Mouse (Mus musculus) kidney, embryonic 16.5 days (tissue): Measurements from ENCODE around the gene Gm10842. TPM values are rescaled to one million over a fixed set of nuclear protein-coding genes. Genes with fewer than 3 reads are reported as not detected.
A peak's percentile ranks its signal among the peaks of the same experiment; 100 is the strongest.

Source experiments
- ATAC-seq: fragments of 200-750 bp; cut with Nextera tagmentation; 2 replicates; pipeline ENCODE4 v1.8.0; 2017; ENCODE audit warnings: moderate TSS enrichment; ENCODE audit not compliant: low FRiP score, low TSS enrichment
- H3K27ac ChIP-seq: fragments of 300-500 bp; sonication (generic); 2 replicates; pipeline ENCODE4 v1.5.1; 2014; ENCODE audit warnings: low read length
- H3K27me3 ChIP-seq: fragments of 300-500 bp; sonication (generic); 2 replicates; pipeline ENCODE4 v1.6.1; 2014; ENCODE audit warnings: low read length, control low read depth, mixed read lengths; ENCODE audit not compliant: insufficient read depth
- H3K36me3 ChIP-seq: fragments of 300-500 bp; sonication (generic); 2 replicates; pipeline ENCODE4 v1.6.1; 2014; ENCODE audit warnings: low read length, control low read depth, mixed read lengths; ENCODE audit not compliant: insufficient read depth
- H3K4me1 ChIP-seq: fragments of 300-500 bp; sonication (generic); 2 replicates; pipeline ENCODE4 v1.6.1; 2014; ENCODE audit warnings: low read length, control low read depth, mixed read lengths; ENCODE audit not compliant: insufficient read depth
- H3K4me2 ChIP-seq: fragments of 300-500 bp; sonication (generic); replicated peaks from 2 replicates; pipeline ENCODE4 v1.6.1; 2014; ENCODE audit warnings: low read depth, low read length
- H3K4me3 ChIP-seq: fragments of 300-500 bp; sonication (generic); 2 replicates; pipeline ENCODE4 v1.5.1; 2014; ENCODE audit warnings: mild to moderate bottlenecking, low read length
- H3K9ac ChIP-seq: fragments of 300-500 bp; sonication (generic); replicated peaks from 2 replicates; pipeline ENCODE4 v1.6.1; 2014; ENCODE audit warnings: low read length
- H3K9me3 ChIP-seq: fragments of 300-500 bp; sonication (generic); 2 replicates; pipeline ENCODE4 v1.6.1; 2016; ENCODE audit warnings: low read length, control low read depth
- WGBS: fragments of 180-500 bp; shearing (Covaris S2); extraction: QIAGEN DNeasy Blood & Tissue Kit; methylation state at CpG from one replicate; pipeline ENCODE4 v1.1.7; 2014; 5-methylcytosine and 5-hydroxymethylcytosine counted together
- polyA plus RNA-seq: library from polyadenylated mRNA; unstranded; fragments of >200 nt; fragmentation: Nextera tagmentation; extraction: Ambion mirVana; gene quantifications from 2 replicates; pipeline ENCODE4 v1.2.1, GENCODE M21; 2015

Gene Gm10842
- polyA plus RNA-seq, 1 experiment from 2014 or later = not detected

DNA sequence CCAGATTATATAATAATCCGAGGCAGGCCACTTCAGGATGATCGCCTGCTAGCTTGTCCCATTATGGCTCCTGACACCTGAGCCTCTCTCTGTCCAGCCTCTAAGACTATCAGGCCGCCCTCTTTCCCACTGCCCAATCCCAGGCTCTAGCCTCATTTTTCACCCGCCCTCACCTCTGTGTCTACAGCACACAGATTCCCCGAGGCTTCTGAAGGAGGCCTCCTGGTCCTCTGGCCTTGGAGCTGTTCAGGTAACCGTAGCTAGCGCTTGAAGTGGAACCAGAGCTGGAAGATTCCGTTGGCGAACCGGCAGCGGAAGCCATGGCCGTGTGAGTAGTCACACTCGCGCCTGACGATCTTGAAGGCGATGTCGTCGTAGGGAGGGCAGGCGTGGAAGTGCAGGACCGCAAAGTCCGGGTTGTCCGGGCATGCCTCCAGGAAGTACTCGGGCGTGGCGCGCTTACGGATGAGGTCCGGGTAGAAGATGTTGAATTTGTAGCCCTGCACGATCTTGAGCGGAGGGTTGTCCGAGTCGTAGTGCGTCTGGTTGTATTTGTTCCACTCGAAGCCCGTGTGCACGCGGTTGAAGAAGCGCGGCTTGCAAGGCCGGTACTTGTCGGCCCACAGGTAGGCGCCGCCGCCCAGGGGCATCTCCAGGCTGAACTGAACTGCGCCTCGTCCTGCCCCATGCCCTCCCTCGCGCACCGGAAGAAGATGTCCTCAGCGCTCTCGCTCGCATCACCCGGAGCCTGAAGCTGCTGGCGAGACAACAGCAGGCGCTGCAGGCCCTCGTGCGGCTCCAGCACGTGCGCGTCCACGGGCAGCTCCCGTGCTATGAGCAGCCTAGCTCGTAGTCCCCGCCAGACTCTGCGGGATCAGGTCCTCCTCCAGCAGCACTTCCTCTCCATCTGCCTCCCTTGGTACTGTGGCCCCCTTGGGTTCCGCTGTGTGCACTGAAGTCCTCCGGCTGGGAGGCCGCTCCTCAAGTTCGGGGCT lies 18.1 kb downstream of the Gm10842 start:
- Histone ChIP-seq H3K27ac (no peak overlapping the region), H3K9me3 (peaks cover 36% of the 10 kb centered on the region), H3K4me1 (no peaks in the 10 kb centered on the region), H3K36me3 (no peaks in the 10 kb centered on the region), H3K27me3 (no peaks in the 10 kb centered on the region), H3K9ac (no peak overlapping the region), H3K4me3 (no peak overlapping the region), H3K4me2 (no peak overlapping the region)
- WGBS = 88% methylated on average over 69 of the region's 69 CpGs
- no peak for ATAC-seq

DNA sequence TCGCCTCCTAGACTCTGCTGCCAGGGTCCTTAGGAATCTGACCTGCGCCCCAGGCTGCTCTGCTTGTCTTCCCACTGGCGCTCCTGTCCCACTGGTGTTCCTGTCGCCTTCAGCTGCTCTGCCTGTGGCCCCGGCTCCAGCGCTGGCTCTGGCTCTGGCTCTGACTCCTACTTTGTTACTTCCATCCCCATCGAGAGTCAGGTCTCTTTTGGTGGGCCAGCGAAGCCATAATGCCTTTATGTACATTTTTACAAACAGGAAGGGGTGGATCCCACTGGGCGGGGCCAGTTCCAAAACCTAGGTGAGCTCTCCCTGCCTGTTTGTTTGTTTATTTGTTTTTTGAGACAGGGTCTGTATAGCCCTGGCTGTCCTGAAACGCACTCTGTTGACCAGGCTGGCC lies 20.1 kb downstream of the Gm10842 start:
- Histone ChIP-seq H3K9me3 (peaks cover 36% of the 10 kb centered on the region), H3K9ac (no peak overlapping the region), H3K4me1 (no peaks in the 10 kb centered on the region), H3K27me3 (no peaks in the 10 kb centered on the region), H3K27ac (no peak overlapping the region), H3K4me2 (no peak overlapping the region), H3K36me3 (no peaks in the 10 kb centered on the region), H3K4me3 (no peak overlapping the region)
- WGBS = 88% methylated on average over 10 of the region's 10 CpGs
- no peak for ATAC-seq

DNA sequence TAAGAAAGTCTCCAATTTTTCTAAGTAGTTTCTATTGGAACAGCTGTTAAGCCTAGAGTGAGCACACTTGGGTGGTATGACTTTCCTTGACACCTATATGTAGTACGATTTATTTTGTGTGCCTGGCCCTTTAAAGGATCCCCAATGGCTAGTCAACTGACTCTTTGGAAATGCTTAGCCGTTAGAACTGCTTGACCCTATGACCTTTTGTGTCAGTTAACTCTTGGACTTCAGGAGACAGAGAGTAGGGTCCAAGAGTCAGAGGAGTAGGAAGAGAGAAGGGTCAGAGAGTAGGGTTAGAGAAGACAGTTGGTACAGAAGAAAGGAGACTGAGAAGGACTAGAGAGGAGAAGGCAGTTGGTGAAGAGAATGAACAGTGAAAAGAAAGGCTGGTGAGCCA lies 31.8 kb downstream of the Gm10842 start, which contains the start of gene Tlk2:
Gene Tlk2 (plus strand): TSS at position 292 of the 400 bp plus-strand sequence.
- Histone ChIP-seq H3K36me3 (0 out of 2 replicates have a peak, but pooled peaks cover 3% of the 10 kb centered on the region), H3K9me3 (no peaks in the 10 kb centered on the region), H3K9ac (no peak within 1 kb of the TSS), H3K4me1 (peaks cover 25% of the 10 kb centered on the region), H3K4me2 (peak within 1 kb of the TSS; percentile 89), H3K27me3 (no peaks in the 10 kb centered on the region), H3K27ac (peak within 1 kb of the TSS; percentile 97), H3K4me3 (peak within 1 kb of the TSS; percentile 89)
- ATAC-seq = no peak
- 44% methylated on average over 2 of the region's 2 CpGs for WGBS

DNA sequence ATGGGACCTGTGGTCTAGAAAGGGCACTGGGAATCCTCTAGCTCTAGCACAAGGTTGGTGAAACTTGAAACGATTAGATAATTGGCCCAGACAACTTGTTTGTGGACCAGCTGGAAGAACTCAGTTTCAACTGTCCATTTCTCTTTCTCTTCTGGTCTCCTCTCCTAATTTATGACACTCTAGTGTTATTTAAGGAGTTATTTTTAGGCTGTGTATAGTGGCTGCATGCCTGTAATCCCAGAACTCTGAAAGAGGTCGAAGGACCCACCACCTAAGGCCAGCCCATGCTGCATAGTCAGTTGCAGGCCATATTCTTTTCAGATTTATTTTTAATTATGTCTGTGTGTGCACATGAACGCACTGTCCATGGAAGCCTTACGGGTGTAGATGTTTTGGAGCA lies 32.8 kb downstream of the Gm10842 start:
- peak overlapping the region; percentile 89 for H3K4me2 ChIP-seq
- 0 out of 2 replicates have a peak overlapping the region, but pooled peaks have one; percentile 93 for H3K9ac ChIP-seq
- peak overlapping the region; percentile 97 for H3K27ac ChIP-seq
- no peak for ATAC-seq
- WGBS = 29% methylated on average over 4 of the region's 4 CpGs
- no peaks in the 10 kb centered on the region for H3K9me3 ChIP-seq
- peaks cover 8% of the 10 kb centered on the region; the same call in 1 of the 2 replicates for H3K36me3 ChIP-seq
- H3K4me1 ChIP-seq = peaks cover 25% of the 10 kb centered on the region
- H3K4me3 ChIP-seq = peak overlapping the region; percentile 89
- no peaks in the 10 kb centered on the region for H3K27me3 ChIP-seq

DNA sequence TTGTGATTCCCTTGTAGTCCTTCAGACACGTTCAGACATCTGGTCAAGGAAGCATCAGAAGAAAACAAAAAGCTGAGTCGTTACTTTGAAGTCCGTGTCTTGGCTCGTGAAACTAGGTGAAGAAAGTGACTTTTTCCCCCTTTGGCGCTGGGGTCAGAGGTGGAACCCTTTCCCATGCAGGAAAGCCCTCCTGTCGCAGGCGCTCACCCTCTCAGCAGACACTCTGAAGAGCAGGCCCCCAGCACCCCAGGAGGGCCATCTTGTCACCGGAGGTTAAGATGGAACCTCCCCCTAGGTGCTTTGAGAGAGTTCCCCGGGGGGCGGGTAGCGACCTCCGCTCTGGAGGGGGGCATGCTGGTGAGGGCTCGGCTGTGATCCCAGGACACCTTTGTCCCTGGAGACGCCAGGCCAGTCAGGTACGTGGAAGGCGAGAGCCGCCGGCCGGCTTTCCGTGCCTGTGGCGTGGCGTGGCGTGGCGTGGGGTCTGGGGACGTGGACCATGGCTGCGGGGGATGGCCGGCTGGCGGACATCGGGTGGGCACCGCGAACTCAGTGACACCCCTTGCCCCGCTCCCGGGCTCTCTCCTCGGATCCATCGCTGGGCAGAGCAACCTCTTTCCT lies 33.9 kb downstream of the Gm10842 start:
- H3K9ac ChIP-seq = peak overlapping the region; percentile 93
- no peaks in the 10 kb centered on the region for H3K27me3 ChIP-seq
- peak overlapping the region; percentile 89 for H3K4me2 ChIP-seq
- peaks cover 25% of the 10 kb centered on the region for H3K4me1 ChIP-seq
- peak overlapping the region; percentile 89 for H3K4me3 ChIP-seq
- under 1% methylated on average over 35 of the region's 35 CpGs for whole genome bisulfite sequencing
- no peaks in the 10 kb centered on the region for H3K9me3 ChIP-seq
- ATAC-seq = no peak; the same call in 1 of the 2 replicates
- peak overlapping the region; percentile 97 for H3K27ac ChIP-seq
- peaks cover 17% of the 10 kb centered on the region; the same call in 1 of the 2 replicates for H3K36me3 ChIP-seq

DNA sequence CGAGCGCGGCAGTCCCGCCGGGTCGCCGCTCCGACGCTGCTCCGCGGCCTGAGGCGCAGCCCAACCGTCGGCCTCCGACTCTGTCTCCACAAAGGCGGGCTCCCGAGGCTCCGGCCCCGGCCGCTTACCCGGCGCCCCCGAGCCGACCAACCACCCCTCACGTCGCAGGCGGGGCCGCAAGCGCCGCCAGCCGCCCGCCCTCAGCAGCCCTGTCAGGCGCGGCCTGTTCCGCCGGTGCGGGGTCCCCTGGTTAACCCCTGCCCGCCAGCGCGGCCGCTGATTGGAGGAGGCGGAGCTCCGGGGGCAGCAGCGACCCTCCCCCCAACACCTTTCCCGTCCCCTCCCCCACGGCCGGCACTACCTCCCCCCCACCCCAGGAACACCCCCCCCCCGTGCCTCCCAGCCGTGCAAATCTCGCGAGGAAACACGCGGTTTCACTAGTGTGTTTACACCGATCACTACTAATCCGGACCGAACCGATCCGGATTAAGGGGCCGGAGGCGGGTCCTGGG lies 34.5 kb downstream of the Gm10842 start:
- peaks cover 22% of the 10 kb centered on the region; the same call in 1 of the 2 replicates for H3K36me3 ChIP-seq
- H3K4me1 ChIP-seq = peaks cover 25% of the 10 kb centered on the region
- peak overlapping the region; percentile 99 for H3K9ac ChIP-seq
- no peaks in the 10 kb centered on the region for H3K9me3 ChIP-seq
- H3K4me3 ChIP-seq = peak overlapping the region; percentile 89
- peak; percentile 98 for ATAC-seq
- H3K27me3 ChIP-seq = no peaks in the 10 kb centered on the region
- peak overlapping the region; percentile 97 for H3K27ac ChIP-seq
- WGBS = 0% methylated on average over 48 of the region's 60 CpGs
- peak overlapping the region; percentile 89 for H3K4me2 ChIP-seq

DNA sequence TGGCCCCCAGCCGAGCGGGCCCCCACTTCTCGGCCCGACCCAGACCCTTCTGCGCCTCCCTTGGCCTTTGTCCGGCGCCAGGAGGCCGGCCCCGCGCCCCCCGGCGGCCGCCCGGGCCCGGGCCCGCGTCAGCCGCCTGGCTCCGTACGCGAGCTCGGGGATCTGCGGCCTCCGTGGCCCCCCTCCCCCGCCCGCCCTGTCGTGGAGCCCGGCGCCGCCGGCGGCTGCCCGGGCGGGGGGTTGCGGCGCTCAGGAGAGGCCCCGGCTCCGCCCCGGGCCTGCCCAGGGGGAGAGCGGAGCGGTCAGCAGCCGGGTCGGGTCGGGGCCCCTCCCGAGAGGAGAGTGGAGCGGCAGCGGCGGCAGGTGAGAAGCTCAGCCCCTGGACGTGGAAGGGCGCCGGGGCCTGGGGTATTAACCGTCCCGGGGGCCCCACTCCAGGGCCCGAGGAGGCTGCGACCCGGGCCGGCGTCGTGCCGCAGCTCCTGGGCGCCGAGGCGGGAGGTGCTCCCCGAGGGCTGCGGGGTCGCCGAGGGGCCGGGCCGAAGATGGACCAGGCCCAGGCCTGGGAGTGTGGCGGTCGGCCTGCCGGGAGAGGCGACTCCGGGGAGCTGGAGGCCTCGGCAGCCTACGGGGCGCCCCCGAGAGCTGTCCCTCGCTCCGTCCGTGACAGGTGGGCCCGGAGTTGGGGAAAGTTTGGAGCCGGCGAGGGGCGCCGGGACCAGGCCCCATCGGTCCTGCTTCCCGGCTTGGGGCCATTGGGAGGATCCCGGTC lies 35.2 kb downstream of the Gm10842 start:
- under 1% methylated on average over 52 of the region's 89 CpGs for WGBS

DNA sequence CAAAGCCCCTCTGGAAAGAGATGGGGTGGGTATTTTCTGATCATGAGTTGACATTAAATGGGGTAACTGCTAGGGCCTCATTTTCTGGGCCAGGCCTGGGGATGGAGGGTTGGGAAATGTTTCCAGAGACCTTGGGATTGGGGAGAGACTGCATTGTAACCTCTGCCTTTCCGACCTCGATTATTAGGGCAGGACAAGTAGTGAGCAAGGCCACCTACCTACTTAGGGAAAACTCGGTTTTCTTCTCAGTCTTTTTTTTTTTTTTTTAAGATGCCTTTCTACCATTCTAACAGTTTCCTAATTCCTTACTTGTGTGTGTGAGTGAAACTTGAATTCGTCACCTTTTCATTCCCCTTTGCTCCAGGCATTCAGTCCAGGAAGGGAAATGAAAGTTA lies 35.8 kb downstream of the Gm10842 start:
- H3K27me3 ChIP-seq = no peaks in the 10 kb centered on the region
- peaks cover 25% of the 10 kb centered on the region for H3K4me1 ChIP-seq
- peak overlapping the region; percentile 89 for H3K4me3 ChIP-seq
- ATAC-seq = no peak
- peak overlapping the region; percentile 94 for H3K27ac ChIP-seq
- peak overlapping the region; percentile 99 for H3K9ac ChIP-seq
- WGBS = 3% methylated on average over 4 of the region's 4 CpGs
- H3K4me2 ChIP-seq = peak overlapping the region; percentile 85
- H3K9me3 ChIP-seq = no peaks in the 10 kb centered on the region
- H3K36me3 ChIP-seq = peaks cover 19% of the 10 kb centered on the region; the same call in 1 of the 2 replicates

More for the DNA sequence above, 35.2 kb downstream of the Gm10842 start:
- Histone ChIP-seq H3K27me3 (no peaks in the 10 kb centered on the region), H3K4me3 (peak overlapping the region; percentile 89), H3K27ac (peak overlapping the region; percentile 94), H3K4me1 (peaks cover 25% of the 10 kb centered on the region), H3K9ac (peak overlapping the region; percentile 99), H3K36me3 (peaks cover 19% of the 10 kb centered on the region; the same call in 1 of the 2 replicates), H3K4me2 (peak overlapping the region; percentile 85), H3K9me3 (no peaks in the 10 kb centered on the region)
- ATAC-seq = peak; percentile 17

DNA sequence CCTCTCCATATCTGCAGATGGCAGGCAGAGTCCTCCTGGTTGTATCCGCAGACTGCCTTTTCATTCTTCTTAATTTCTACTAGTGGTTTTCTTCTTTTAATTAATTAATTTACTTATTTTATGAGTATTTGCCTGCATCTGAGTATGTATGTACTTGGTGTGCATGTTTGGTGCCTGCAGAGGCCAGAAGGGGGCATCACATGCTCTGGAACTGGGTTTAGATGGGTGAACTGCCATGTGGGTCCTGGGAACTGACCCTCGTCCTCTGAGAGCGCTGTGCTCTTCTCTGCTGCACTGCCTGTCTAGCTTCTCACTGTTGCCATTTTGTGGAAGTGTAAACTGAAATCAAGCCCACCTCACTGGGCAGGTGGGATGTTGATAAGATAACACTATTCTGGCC lies 38.0 kb downstream of the Gm10842 start:
- Histone ChIP-seq H3K9ac (no peak overlapping the region), H3K36me3 (peaks cover 19% of the 10 kb centered on the region; the same call in 1 of the 2 replicates), H3K4me2 (no peak overlapping the region), H3K4me3 (no peak overlapping the region), H3K9me3 (no peaks in the 10 kb centered on the region), H3K27ac (no peak overlapping the region), H3K27me3 (no peaks in the 10 kb centered on the region), H3K4me1 (peaks cover 16% of the 10 kb centered on the region)
- 86% methylated on average over 3 of the region's 3 CpGs for WGBS
- no peak for ATAC-seq
